Mouse (Mus musculus) bone marrow macrophage, adult 2 months (primary cell): ENCODE measurements around the gene 1700025B11Rik.
"Not testable (repeated sequence)": the region's sequence is repeated elsewhere in the genome, so short reads cannot be mapped to it uniquely, and the experiment has no call there.

ENCODE experiments used
- CTCF ChIP-seq: IDR thresholded peaks from 2 replicates; pipeline ENCODE4 v1.5.1; 2012; ENCODE audit warnings: low read depth, mild to moderate bottlenecking, low read length, moderate library complexity
- POLR2A ChIP-seq: IDR thresholded peaks from 2 replicates; pipeline ENCODE4 v1.6.1; 2012; ENCODE audit warnings: mild to moderate bottlenecking, low read depth, low read length, borderline replicate concordance

DNA sequence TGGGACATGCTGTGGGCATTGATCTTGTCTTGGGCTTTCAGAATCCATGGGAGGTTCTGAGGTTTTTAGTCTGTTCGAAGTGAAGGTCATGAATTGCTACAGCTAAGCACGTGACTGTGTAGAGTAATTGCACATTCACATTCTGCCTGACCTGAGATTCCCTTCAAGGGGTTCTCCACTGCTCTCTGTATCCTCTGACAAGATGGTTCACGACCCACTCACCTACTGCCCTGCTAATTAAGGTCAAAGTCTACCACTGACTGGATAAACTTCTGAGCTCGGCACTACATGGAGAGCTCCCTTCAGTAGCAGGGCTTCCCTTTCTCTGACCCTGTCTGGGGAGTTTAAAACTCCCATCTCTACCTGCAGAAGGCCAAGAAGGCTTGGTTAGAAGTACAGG lies 41.1 kb downstream of the 1700025B11Rik start:
- TF ChIP-seq POLR2A, CTCF: not testable (repeated sequence)
